Mouse (Mus musculus): Measurements from ENCODE around the gene Zfp990.
"Not testable (repeated sequence)": the region's sequence is repeated elsewhere in the genome, so short reads cannot be mapped to it uniquely, and the experiment has no call there.

The Zfp990 gene

DNA sequence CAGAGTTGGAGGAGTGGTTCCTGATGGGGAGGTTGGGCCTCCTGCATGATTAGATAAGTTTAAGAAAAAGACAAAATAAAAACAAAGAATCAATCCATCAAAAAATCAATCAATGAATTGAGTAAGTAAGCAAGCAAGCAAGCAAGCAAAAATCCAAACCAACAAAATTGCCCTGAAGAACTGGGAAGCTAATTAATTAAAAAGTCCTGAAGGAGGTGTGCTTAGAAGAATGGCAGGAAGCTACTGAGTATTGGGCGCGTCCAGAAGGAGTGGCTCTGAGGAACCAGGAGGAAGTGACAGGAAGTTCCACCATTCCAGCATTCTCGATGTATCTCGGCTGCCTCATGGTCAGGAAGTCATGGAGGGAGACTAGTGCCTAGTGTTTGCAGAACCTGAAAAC is at the start of gene Zfp990:
Gene Zfp990, plus strand, starts transcription at position 301 of the 400 bp plus-strand sequence.
- CTCF ChIA-PET = not testable (repeated sequence)
- POLR2A ChIA-PET = interaction anchor here in 1 of 4 experiments (0.6 kb wide), 1 partner anchor 174 kb away, joined by 4 read pairs; no protein-coding TSS in a partner anchor

- POLR2A ChIA-PET = interaction anchor here in 2 of 4 experiments (0.7 to 2.0 kb wide), 15 partner anchors 27 to 188 kb away, joined by 3 to 7 read pairs (median 3); no protein-coding TSS in a partner anchor
Observed at GRCm38 (mm10) chr4:145463553-145464253, 46.9 kb upstream of the Zfp990 start.

DNA sequence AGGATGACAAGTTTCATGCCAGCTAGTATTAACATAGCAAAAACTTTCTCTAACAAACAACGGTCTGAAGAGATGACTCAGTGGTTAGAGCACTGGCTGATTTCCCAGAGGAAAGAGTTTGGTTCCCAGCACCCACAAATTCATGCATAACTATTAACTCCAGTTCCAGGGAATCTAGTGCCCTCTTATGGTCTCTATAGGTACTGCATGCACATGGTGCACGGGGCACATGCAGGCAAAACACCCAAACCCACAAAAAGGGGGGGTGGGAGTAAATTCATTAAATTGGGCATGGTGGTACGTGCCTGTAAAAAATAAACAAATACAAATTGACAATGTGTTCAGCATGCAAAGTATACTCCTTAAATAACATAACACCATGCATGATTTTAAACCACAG is 32.4 kb upstream of the Zfp990 start:
- POLR2A ChIA-PET = interaction anchor here in 2 of 4 experiments (0.7 to 1.1 kb wide), 2 partner anchors 13 to 370 kb away, joined by 3 to 4 read pairs; no protein-coding TSS in a partner anchor
- CTCF ChIA-PET = interaction anchor here in 3 of 4 experiments (0.8 to 1.5 kb wide), 7 partner anchors 99 to 1005 kb away, joined by 3 to 10 read pairs (median 5); no protein-coding TSS in a partner anchor

More at GRCm38 (mm10) chr4:145463553-145464253, 46.9 kb upstream of the Zfp990 start:
- CTCF ChIA-PET = not testable (repeated sequence)

GRCm38 (mm10) chr4:145480699-145481098 is 29.9 kb upstream of the Zfp990 start:
- CTCF ChIA-PET = interaction anchor here in 2 of 4 experiments (0.6 to 0.9 kb wide), 3 partner anchors 70 to 1002 kb away, joined by 4 to 15 read pairs (median 9); no protein-coding TSS in a partner anchor
- POLR2A ChIA-PET = interaction anchor here in 2 of 4 experiments (0.7 to 1.3 kb wide), 3 partner anchors 9 to 1002 kb away, joined by 3 to 5 read pairs (median 3); no protein-coding TSS in a partner anchor

DNA sequence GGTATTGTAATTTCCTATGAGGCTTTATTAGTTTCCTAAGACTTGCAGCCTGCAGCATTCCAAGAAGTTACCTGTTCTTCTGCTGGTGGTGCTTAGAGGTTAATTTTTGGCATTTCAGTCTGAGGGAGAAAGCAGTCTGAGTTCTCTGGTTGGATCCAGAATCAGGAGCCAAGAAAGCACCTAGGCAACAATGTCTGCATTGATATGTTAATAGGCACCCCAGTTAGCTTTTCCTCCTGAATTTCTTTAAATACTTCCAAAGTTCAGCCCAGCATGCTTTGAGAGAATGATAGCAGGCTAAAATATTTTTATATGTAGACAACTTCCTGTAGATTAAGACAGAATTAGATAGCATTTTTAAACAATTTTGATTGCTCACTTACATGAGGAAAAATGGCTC is 21.2 kb upstream of the Zfp990 start:
- ChIA-PET CTCF (no interaction called here), POLR2A (interaction anchor here in 2 of 4 experiments (0.7 to 1.8 kb wide), 4 partner anchors 18 to 183 kb away, joined by 3 to 4 read pairs (median 4); no protein-coding TSS in a partner anchor)

DNA sequence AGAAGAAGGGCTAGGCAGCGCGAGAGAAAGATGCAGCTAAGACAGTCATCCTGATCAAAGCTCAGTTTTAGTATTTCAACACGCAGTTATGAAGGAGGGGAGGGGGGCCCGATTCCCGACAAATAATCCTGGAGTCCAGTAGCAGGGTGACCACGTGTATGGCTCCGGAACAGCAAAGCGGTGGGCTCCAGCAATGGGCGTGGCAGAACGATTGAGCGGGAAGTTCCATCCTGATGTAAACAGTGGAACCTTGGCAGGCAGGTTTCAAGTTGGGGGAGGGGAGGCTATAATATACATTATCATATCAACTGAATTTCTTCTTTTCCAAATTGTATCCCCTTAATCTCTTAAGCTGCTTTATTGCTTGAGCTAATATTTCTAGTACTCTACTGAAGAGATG is 18.4 kb upstream of the Zfp990 start:
- ChIA-PET CTCF (interaction anchor here in 1 of 4 experiments (0.6 kb wide), 1 partner anchor 179 kb away, joined by 3 read pairs; no protein-coding TSS in a partner anchor), POLR2A (interaction anchor here in 2 of 4 experiments (0.8 to 1.2 kb wide), 2 partner anchors 36 to 273 kb away, joined by 3 read pairs; no protein-coding TSS in a partner anchor)

DNA sequence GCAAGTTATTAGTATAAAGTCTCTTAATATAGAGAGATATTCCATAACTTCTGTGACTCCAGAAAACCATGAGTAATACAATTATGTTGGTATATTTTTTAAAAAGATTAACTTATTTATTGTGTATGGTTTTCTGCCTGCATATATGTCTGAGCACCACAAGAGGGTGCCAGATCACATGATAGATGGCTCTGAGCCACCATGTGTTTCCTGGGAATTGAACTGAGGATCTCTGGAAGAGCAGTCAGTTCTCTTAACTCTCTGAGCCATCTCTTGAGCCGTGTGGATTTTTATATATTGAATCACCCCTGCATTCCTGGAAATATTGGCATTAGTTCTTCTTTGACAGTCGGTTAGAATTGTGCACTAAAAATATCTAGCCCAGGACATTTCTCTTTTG is 17.2 kb upstream of the Zfp990 start:
- CTCF ChIA-PET = interaction anchor here in 1 of 4 experiments (0.6 kb wide), 1 partner anchor 84 kb away, joined by 4 read pairs; no protein-coding TSS in a partner anchor
- POLR2A ChIA-PET = not testable (repeated sequence)

GRCm38 (mm10) chr4:145514637-145515036 is 4.1 kb downstream of the Zfp990 start:
- CTCF ChIA-PET = interaction anchor here in 1 of 4 experiments (0.9 kb wide), 1 partner anchor 1721 kb away, joined by 3 read pairs; no protein-coding TSS in a partner anchor
- POLR2A ChIA-PET = interaction anchor here in 2 of 4 experiments (1.2 kb wide), 2 partner anchors 37 to 1720 kb away, joined by 3 read pairs; no protein-coding TSS in a partner anchor

DNA sequence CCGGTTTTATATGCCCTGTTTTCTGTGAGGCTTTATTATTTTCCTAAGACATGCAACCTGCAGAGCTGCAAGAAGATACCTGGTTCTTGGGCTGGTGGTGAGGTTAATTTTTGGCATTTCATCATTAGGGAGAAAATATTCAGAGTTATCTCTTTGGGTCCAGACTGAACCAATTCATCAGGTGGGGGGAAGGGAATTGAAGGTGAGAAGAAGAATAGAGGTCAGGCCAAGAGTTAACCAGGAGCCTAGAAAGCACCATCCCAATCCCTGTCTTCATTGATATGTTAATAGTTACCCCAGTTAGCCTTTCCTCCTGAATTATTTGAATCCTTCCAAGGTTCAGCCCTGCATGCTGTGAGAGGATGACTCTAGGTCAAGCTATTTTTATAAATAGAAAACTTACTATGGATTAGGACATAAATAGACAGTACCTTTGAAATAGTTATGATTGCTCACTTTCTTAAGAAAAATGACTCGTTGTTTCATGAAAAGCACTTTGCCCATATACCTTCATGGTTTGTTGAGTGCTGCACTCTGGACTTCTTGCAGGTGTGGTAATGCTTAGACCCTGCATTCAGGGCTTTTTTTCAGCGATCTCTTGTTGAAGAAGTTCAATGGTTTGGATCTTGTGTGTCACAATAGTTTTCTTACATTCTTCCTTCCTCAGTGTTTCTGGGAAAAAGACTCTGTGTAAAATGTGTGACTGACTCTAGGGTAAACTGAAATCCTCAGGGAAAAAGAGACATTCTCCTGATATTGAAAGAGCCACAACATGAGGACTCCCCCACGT is 5.4 kb downstream of the Zfp990 start:
- CTCF ChIA-PET = not testable (repeated sequence)
- POLR2A ChIA-PET = interaction anchor here in 2 of 4 experiments (0.6 to 1.4 kb wide), 3 partner anchors 69 to 210 kb away, joined by 3 to 7 read pairs (median 5); partner anchors contain the start of gene Gm13212 (in 1 of the 2)

- CTCF ChIA-PET, POLR2A ChIA-PET: not testable (repeated sequence)
Observed at GRCm38 (mm10) chr4:145517391-145517790, 6.8 kb downstream of the Zfp990 start.

DNA sequence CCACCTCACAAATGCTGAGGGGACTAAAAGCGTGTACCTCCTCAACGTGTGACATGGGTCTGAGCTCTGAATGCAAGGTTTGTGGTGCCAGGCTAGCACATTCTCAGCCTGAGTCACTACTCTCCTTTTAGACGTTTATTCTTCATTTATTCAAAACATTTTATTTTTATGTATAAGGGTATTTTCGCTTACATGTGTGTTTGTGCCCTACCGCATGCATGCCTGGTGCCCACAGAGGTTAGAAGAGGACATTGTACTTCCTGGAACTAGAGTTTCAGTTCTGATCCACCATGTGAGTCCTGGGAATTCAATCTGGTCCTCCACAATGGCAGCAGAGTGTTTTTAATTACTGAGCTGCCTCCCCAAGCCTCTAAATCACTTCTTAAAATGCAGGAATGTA is 33.3 kb downstream of the Zfp990 start:
- CTCF ChIA-PET = interaction anchor here in 2 of 4 experiments (0.6 to 1.6 kb wide), 2 partner anchors 1197 to 1793 kb away, joined by 3 to 4 read pairs; no protein-coding TSS in a partner anchor
- POLR2A ChIA-PET = interaction anchor here (0.7 to 2.2 kb wide), 5 partner anchors 1731 to 1795 kb away, joined by 3 to 7 read pairs (median 6); no protein-coding TSS in a partner anchor

DNA sequence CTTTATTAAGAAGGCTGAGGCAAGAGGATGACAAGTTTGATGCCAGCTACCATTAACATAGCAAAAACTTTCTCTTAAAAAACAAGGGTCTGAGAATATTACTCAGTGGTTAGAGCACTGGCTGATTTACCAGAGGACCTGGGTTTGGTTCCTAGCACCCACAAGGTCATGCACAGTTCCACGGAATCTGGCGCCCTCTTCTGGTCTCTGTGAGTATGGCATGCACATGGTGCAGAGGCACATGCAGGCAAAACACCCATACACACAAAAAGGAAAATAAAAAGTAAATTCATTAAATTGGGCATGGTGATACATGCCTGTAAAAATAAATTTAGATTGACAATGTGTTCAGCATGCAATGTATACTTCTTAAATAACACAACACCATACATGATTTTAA is 34.5 kb downstream of the Zfp990 start:
- CTCF ChIA-PET = interaction anchor here (0.7 to 1.6 kb wide), 5 partner anchors 384 to 1796 kb away, joined by 4 to 33 read pairs (median 5); no protein-coding TSS in a partner anchor
- POLR2A ChIA-PET = interaction anchor here in 3 of 4 experiments (0.8 to 1.8 kb wide), 3 partner anchors 60 to 1796 kb away, joined by 3 to 19 read pairs (median 10); no protein-coding TSS in a partner anchor

- ChIA-PET POLR2A (interaction anchor here in 3 of 4 experiments (0.6 to 1.8 kb wide), 5 partner anchors 56 to 1795 kb away, joined by 3 to 19 read pairs (median 6); no protein-coding TSS in a partner anchor), CTCF (interaction anchor here in 3 of 4 experiments (0.7 to 1.5 kb wide), 5 partner anchors 384 to 1797 kb away, joined by 3 to 33 read pairs (median 5); no protein-coding TSS in a partner anchor)
Observed at GRCm38 (mm10) chr4:145545734-145546349, 35.3 kb downstream of the Zfp990 start.

- ChIA-PET POLR2A (interaction anchor here in 1 of 4 experiments (0.6 to 1.7 kb wide), 3 partner anchors 56 to 204 kb away, joined by 3 to 4 read pairs (median 3); no protein-coding TSS in a partner anchor), CTCF (interaction anchor here in 1 of 4 experiments (1.0 to 1.5 kb wide), 2 partner anchors 385 to 1797 kb away, joined by 3 to 4 read pairs; no protein-coding TSS in a partner anchor)
Observed at GRCm38 (mm10) chr4:145546477-145546876, 35.9 kb downstream of the Zfp990 start.

- ChIA-PET POLR2A (interaction anchor here in 3 of 4 experiments (0.6 to 1.1 kb wide), 3 partner anchors 68 to 1877 kb away, joined by 3 to 5 read pairs (median 4); no protein-coding TSS in a partner anchor), CTCF (interaction anchor here in 1 of 4 experiments (0.6 kb wide), 1 partner anchor 17 kb away, joined by 3 read pairs; no protein-coding TSS in a partner anchor)
Observed at GRCm38 (mm10) chr4:145556680-145557079, 46.1 kb downstream of the Zfp990 start.

GRCm38 (mm10) chr4:145559505-145560099 is 49.0 kb downstream of the Zfp990 start:
- CTCF ChIA-PET = interaction anchor here (0.6 to 1.3 kb wide), 5 partner anchors 1960 to 1961 kb away, joined by 3 to 23 read pairs (median 6); no protein-coding TSS in a partner anchor

More at GRCm38 (mm10) chr4:145559505-145560099, 49.0 kb downstream of the Zfp990 start:
- POLR2A ChIA-PET = interaction anchor here (0.5 to 3.8 kb wide), 8 partner anchors 127 to 1961 kb away, joined by 3 to 71 read pairs (median 4); no protein-coding TSS in a partner anchor

Data from embryonic stem cell, embryonic (primary cell).